In the genomic region with DNA sequence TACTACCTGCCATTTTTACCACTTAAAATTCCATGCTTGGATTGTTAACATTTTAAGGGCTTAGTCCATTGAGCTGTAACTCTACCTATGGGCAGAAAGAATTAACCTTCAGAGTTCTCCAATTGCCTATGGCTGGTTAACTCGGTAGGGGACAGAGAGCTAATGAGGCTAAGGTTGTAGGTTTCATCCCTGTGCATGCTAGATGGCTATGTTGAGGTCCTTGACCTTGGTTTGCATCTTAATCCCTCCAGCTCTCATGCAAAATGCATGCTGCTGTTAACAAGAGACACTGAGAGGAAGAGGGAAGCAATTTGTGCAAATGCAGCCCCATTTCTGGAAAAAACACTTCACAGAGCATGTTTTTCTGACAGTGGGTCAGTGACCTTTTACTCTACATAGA, we compare ENCODE assay signal across 30 mouse cellular contexts.
DNase-seq lines count a peak whose midpoint lies in the region; ATAC-seq and TF ChIP-seq lines count a peak whose summit lies in the region.
"Had no signal": no experiment of that assay in that cellular context is flagged by ENCODE, and none has a peak within 500 bp of the region (broad histone marks: within the 10 kb centered on the region; RNA-seq: fewer than 3 reads in every experiment).

No protein-coding gene starts in this region.

- WGBS in forebrain, embryonic 12.5 days, result 26% methylated on average over 1 of the region's 1 CpGs
- WGBS in forebrain, embryonic 15.5 days, result 10% methylated on average over 1 of the region's 1 CpGs
- 32% methylated on average over 1 of the region's 1 CpGs for WGBS in midbrain, embryonic 12.5 days
- WGBS in midbrain, postnatal 0 days, result 38% methylated on average over 1 of the region's 1 CpGs
- WGBS in midbrain, embryonic 14.5 days, result 48% methylated on average over 1 of the region's 1 CpGs
- 42% methylated on average over 1 of the region's 1 CpGs for WGBS in hindbrain, embryonic 11.5 days

- H3K27me3 ChIP-seq in forebrain, embryonic 12.5 days, result no peaks in the 10 kb centered on the region
- no peaks in the 10 kb centered on the region for H3K27me3 ChIP-seq in forebrain, embryonic 15.5 days
- H3K27me3 ChIP-seq in midbrain, embryonic 12.5 days, result no peaks in the 10 kb centered on the region
- H3K27me3 ChIP-seq in midbrain, postnatal 0 days (ENCODE audit: insufficient read depth, low read length), result no peaks in the 10 kb centered on the region
- H3K27me3 ChIP-seq in midbrain, embryonic 14.5 days (ENCODE audit: control insufficient read depth, insufficient read depth, low read length), result no peaks in the 10 kb centered on the region
- H3K27me3 ChIP-seq in hindbrain, embryonic 11.5 days (ENCODE audit: control insufficient read depth, insufficient read depth, low read length), result no peaks in the 10 kb centered on the region
- H3K27me3 ChIP-seq: heart, embryonic 13.5 days; intestine, embryonic 15.5 days; liver, embryonic 12.5 days; neural tube, embryonic 15.5 days had no signal

- no peak overlapping the region for H3K9ac ChIP-seq in forebrain, embryonic 12.5 days
- no peak overlapping the region for H3K9ac ChIP-seq in forebrain, embryonic 15.5 days (replicated peaks)
- H3K9ac ChIP-seq in midbrain, embryonic 12.5 days (replicated peaks), result no peak overlapping the region
- H3K9ac ChIP-seq in midbrain, postnatal 0 days (replicated peaks; ENCODE audit: low read length, poor library complexity, severe bottlenecking), result no peak overlapping the region
- H3K9ac ChIP-seq in midbrain, embryonic 14.5 days (replicated peaks; ENCODE audit: low read length), result no peak overlapping the region
- no peak overlapping the region for H3K9ac ChIP-seq in hindbrain, embryonic 11.5 days (ENCODE audit: low read depth, low read length)
- H3K9ac ChIP-seq: heart, embryonic 13.5 days; intestine, embryonic 15.5 days; liver, embryonic 12.5 days; liver, postnatal 0 days; neural tube, embryonic 15.5 days had no signal

- no peak for DNase-seq in midbrain, postnatal 0 days (ENCODE audit: low spot score)
- DNase-seq in brain, embryonic 14.5 days (ENCODE audit: low read depth), result peak; percentile 70
- DNase-seq in midbrain, embryonic 14.5 days, result peak; percentile 13
- DNase-seq in hindbrain, embryonic 11.5 days (ENCODE audit: low spot score), result no peak
- DNase-seq: adrenal gland, adult 2 months; adrenal gland, postnatal 36 days; cerebellum, adult 2 months; cerebellum, postnatal 36 days; heart, adult 2 months; heart, postnatal 10 days; kidney, adult 2 months; kidney, postnatal 36 days; layer of hippocampus, postnatal 36 days; left cerebral cortex, postnatal 4 days; liver, postnatal 0 days; lung, postnatal 36 days; right cerebral cortex, adult 18-20 months; spleen, adult 18-20 months; thymus, adult 18-20 months; thymus, postnatal 25 days had no signal

- no peaks in the 10 kb centered on the region for H3K4me1 ChIP-seq in forebrain, embryonic 12.5 days
- no peaks in the 10 kb centered on the region for H3K4me1 ChIP-seq in forebrain, embryonic 15.5 days
- peaks cover 7% of the 10 kb centered on the region; the same call in 1 of the 2 replicates for H3K4me1 ChIP-seq in midbrain, embryonic 12.5 days
- H3K4me1 ChIP-seq in midbrain, postnatal 0 days (ENCODE audit: insufficient read depth, low read length), result no peaks in the 10 kb centered on the region
- no peaks in the 10 kb centered on the region for H3K4me1 ChIP-seq in midbrain, embryonic 14.5 days (ENCODE audit: control insufficient read depth, insufficient read depth, low read length)
- no peaks in the 10 kb centered on the region for H3K4me1 ChIP-seq in hindbrain, embryonic 11.5 days (replicated peaks; ENCODE audit: control insufficient read depth, insufficient read depth, low read length)
- H3K4me1 ChIP-seq: heart, embryonic 13.5 days; intestine, embryonic 15.5 days; liver, embryonic 12.5 days; neural tube, embryonic 15.5 days had no signal

- 0 out of 2 replicates have a peak, but pooled peaks have one; percentile 36 for ATAC-seq in forebrain, embryonic 12.5 days (ENCODE audit: low FRiP score)
- ATAC-seq in forebrain, embryonic 15.5 days (replicated peaks), result no peak
- peak; percentile 76; the same call in 1 of the 2 replicates for ATAC-seq in midbrain, embryonic 12.5 days (ENCODE audit: low FRiP score, low read depth)
- no peak for ATAC-seq in midbrain, postnatal 0 days (ENCODE audit: low FRiP score)
- ATAC-seq in midbrain, embryonic 14.5 days (ENCODE audit: low FRiP score, low TSS enrichment), result no peak
- no peak for ATAC-seq in hindbrain, embryonic 11.5 days (ENCODE audit: low FRiP score)
- ATAC-seq in megakaryocyte-erythroid progenitor cell, adult 5-6 weeks (replicated peaks; ENCODE audit: low FRiP score, low TSS enrichment, poor library complexity, severe bottlenecking), result no peak
- ATAC-seq: hindbrain, embryonic 16.5 days; intestine, embryonic 15.5 days; liver, embryonic 12.5 days; liver, postnatal 0 days had no signal

- no peak overlapping the region for H3K4me3 ChIP-seq in forebrain, embryonic 12.5 days (replicated peaks)
- no peak overlapping the region for H3K4me3 ChIP-seq in forebrain, embryonic 15.5 days
- no peak overlapping the region for H3K4me3 ChIP-seq in midbrain, embryonic 12.5 days
- H3K4me3 ChIP-seq in midbrain, postnatal 0 days (ENCODE audit: low read depth, low read length), result no peak overlapping the region
- no peak overlapping the region for H3K4me3 ChIP-seq in midbrain, embryonic 14.5 days (replicated peaks; ENCODE audit: low read depth, low read length)
- no peak overlapping the region for H3K4me3 ChIP-seq in hindbrain, embryonic 11.5 days (ENCODE audit: low read depth, low read length)
- H3K4me3 ChIP-seq: heart, adult 2 months; heart, embryonic 13.5 days; intestine, embryonic 15.5 days; liver, embryonic 12.5 days; neural tube, embryonic 15.5 days had no signal

- no peaks in the 10 kb centered on the region for H3K9me3 ChIP-seq in forebrain, embryonic 12.5 days
- H3K9me3 ChIP-seq in forebrain, embryonic 15.5 days, result no peaks in the 10 kb centered on the region
- H3K9me3 ChIP-seq in midbrain, embryonic 12.5 days, result no peaks in the 10 kb centered on the region
- H3K9me3 ChIP-seq in midbrain, postnatal 0 days (ENCODE audit: low read length), result no peaks in the 10 kb centered on the region
- no peaks in the 10 kb centered on the region for H3K9me3 ChIP-seq in midbrain, embryonic 14.5 days (ENCODE audit: control insufficient read depth, low read length)
- no peaks in the 10 kb centered on the region for H3K9me3 ChIP-seq in hindbrain, embryonic 11.5 days (ENCODE audit: control insufficient read depth, low read length)
- H3K9me3 ChIP-seq: heart, embryonic 13.5 days; intestine, embryonic 15.5 days; liver, embryonic 12.5 days; neural tube, embryonic 15.5 days had no signal

- TF ChIP-seq CTCF in midbrain, postnatal 0 days (IDR thresholded peaks at IDR 0.05), result no peak
- no peak for TF ChIP-seq CTCF in brain, embryonic 14.5 days (IDR thresholded peaks at IDR 0.05; ENCODE audit: borderline replicate concordance, extremely low read depth, insufficient read depth, insufficient read length)

- no peak overlapping the region for H3K27ac ChIP-seq in forebrain, embryonic 12.5 days
- H3K27ac ChIP-seq in forebrain, embryonic 15.5 days (replicated peaks), result no peak overlapping the region
- no peak overlapping the region for H3K27ac ChIP-seq in midbrain, embryonic 12.5 days (replicated peaks)
- no peak overlapping the region for H3K27ac ChIP-seq in midbrain, postnatal 0 days (ENCODE audit: low read depth, low read length)
- H3K27ac ChIP-seq in midbrain, embryonic 14.5 days (replicated peaks; ENCODE audit: low read depth, low read length), result no peak overlapping the region
- no peak overlapping the region for H3K27ac ChIP-seq in hindbrain, embryonic 11.5 days (ENCODE audit: low read depth, low read length)
- H3K27ac ChIP-seq: heart, adult 2 months; heart, embryonic 13.5 days; intestine, embryonic 15.5 days; liver, embryonic 12.5 days; neural tube, embryonic 15.5 days; stomach, postnatal 0 days had no signal

- no peaks in the 10 kb centered on the region for H3K36me3 ChIP-seq in forebrain, embryonic 12.5 days (replicated peaks)
- no peaks in the 10 kb centered on the region for H3K36me3 ChIP-seq in forebrain, embryonic 15.5 days
- H3K36me3 ChIP-seq in midbrain, embryonic 12.5 days, result no peaks in the 10 kb centered on the region
- H3K36me3 ChIP-seq in midbrain, postnatal 0 days (ENCODE audit: insufficient read depth, low read length), result no peaks in the 10 kb centered on the region
- peaks cover 3% of the 10 kb centered on the region; the same call in 1 of the 2 replicates for H3K36me3 ChIP-seq in midbrain, embryonic 14.5 days (ENCODE audit: control insufficient read depth, insufficient read depth, low read length)
- no peaks in the 10 kb centered on the region for H3K36me3 ChIP-seq in hindbrain, embryonic 11.5 days (ENCODE audit: control insufficient read depth, insufficient read depth, low read length)
- H3K36me3 ChIP-seq: heart, embryonic 13.5 days; intestine, embryonic 15.5 days; liver, embryonic 12.5 days; neural tube, embryonic 15.5 days had no signal

- H3K4me2 ChIP-seq in forebrain, embryonic 12.5 days, result no peak overlapping the region
- no peak overlapping the region for H3K4me2 ChIP-seq in forebrain, embryonic 15.5 days (replicated peaks)
- H3K4me2 ChIP-seq in midbrain, embryonic 12.5 days (replicated peaks), result no peak overlapping the region
- H3K4me2 ChIP-seq in midbrain, postnatal 0 days (ENCODE audit: low read depth, low read length, poor library complexity, severe bottlenecking), result no peak overlapping the region
- H3K4me2 ChIP-seq in midbrain, embryonic 14.5 days (ENCODE audit: low read length), result no peak overlapping the region
- no peak overlapping the region for H3K4me2 ChIP-seq in hindbrain, embryonic 11.5 days (replicated peaks; ENCODE audit: low read depth, low read length)
- H3K4me2 ChIP-seq: heart, embryonic 13.5 days; intestine, embryonic 15.5 days; liver, embryonic 12.5 days; neural tube, embryonic 15.5 days had no signal

- TF ChIP-seq POLR2A in brain, embryonic 14.5 days (IDR thresholded peaks at IDR 0.05; ENCODE audit: borderline replicate concordance, extremely low read depth, insufficient read depth, insufficient read length, poor library complexity, severe bottlenecking), result no peak

Comparison
In these comparisons a context has a peak if more than half of its experiments do, and no peak if none do; other contexts are left out.
1. ATAC-seq: peak in forebrain, embryonic 12.5 days (single experiment) and midbrain, embryonic 12.5 days (single experiment); none in forebrain, embryonic 15.5 days (single experiment), midbrain, postnatal 0 days (single experiment), midbrain, embryonic 14.5 days (single experiment), hindbrain, embryonic 11.5 days (single experiment) and megakaryocyte-erythroid progenitor cell, adult 5-6 weeks (single experiment).
2. DNase-seq: peak in brain, embryonic 14.5 days (single experiment) and midbrain, embryonic 14.5 days (single experiment); none in midbrain, postnatal 0 days (single experiment) and hindbrain, embryonic 11.5 days (single experiment).